Mouse (Mus musculus) heart, postnatal 10 days (tissue): ENCODE measurements around the gene Coasy. TPM values are rescaled to one million over a fixed set of nuclear protein-coding genes. Genes with fewer than 3 reads are reported as not detected.

Experiments
- DNase-seq, 2 experiments: peaks; one replicate each; pipeline ENCODE4 v3.0.0; 2021
- intact Hi-C: fragments of 180-260 bp; cut with DNase I; formaldehyde crosslinking; loops from one replicate; pipeline ENCODE4 v1.15.1; 2025
- total RNA-seq, 2 experiments: library from RNA; stranded (reverse); gene quantifications; 2 replicates each; pipeline ENCODE4 v1.2.3; 2021

The Coasy gene
- total RNA-seq: 10 to 100 TPM; 18.7 to 21.4 TPM

DNA sequence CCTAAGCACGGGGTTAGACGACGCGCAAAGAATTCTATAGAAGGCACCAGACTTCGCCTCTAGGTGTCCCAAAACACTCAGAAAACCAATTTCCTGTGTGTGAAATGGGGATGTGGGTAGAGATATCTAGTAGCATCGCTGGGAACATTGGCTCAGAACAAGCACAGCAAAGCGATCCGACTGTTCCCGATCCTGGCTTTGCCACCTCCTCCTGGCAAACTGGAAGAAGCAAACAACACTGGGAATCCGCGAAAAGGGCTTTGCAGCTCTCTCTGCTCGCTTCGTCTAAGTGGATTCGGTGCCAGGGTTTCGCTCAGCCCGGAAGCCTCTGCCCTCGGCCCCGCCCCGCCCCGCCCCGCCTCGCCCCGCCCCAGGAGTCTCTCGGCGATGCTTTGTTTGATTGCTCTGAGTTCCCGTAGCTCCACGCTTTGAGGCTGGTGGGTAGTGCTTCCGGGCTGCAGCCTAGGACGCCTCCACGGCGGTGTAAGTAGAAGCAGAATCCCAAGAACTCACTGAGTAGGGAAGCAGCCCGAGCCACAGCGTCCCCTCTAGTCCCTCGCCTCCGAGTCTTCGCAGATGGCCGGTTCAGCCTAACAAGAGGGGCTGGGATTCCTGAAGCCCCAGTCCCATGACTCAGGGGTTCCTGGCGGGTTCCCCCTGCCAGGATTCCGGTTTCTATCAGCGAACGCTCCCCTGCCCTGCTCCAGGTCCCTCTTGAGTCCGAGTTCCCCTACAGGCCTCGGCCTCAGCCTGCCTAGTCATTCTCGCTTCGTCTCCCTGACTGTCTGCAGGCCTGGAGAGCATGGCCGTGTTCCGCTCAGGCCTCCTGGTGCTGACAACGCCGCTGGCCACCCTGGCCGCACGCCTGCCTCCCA is at the start of gene Coasy:
Gene Coasy, plus strand, starts transcription at position 358 of the 875 bp plus-strand sequence.
- intact Hi-C loops: loop anchor here (1.0 kb wide), 1 partner anchor 93 kb away; the partner anchor contains the start of gene Ccr10
- DNase-seq: peak; percentile 90

DNA sequence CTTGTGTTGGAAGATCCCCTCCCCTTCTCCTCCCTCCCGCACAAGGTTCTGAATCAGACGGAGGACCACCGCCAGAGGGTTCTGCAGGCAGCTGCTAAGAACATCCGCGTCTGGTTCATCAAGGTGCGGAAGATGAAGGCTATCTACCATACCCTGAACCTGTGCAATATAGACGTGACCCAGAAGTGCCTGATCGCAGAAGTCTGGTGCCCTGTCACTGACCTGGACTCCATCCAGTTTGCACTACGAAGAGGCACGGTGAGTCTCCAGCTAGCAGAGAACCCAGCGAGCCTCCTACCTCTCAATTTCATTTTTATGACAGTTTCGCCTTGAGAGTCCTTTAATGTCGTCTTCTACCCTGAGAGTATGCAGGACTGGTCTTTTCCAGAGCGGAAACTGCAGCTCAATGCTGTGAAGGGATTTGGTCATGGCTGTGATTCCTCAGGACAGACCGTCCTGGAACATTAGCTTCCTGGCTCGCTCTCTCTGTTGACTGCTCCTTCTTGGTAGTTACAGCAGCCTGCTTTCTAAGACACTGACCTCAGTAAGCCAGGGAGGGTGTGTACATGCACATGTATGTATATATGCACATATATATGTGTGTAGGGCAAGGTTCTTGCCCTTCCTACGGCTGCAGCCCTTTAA is 48.4 kb upstream of the Coasy start:
- DNase-seq: no peak
- intact Hi-C loops: no loop called here

DNA sequence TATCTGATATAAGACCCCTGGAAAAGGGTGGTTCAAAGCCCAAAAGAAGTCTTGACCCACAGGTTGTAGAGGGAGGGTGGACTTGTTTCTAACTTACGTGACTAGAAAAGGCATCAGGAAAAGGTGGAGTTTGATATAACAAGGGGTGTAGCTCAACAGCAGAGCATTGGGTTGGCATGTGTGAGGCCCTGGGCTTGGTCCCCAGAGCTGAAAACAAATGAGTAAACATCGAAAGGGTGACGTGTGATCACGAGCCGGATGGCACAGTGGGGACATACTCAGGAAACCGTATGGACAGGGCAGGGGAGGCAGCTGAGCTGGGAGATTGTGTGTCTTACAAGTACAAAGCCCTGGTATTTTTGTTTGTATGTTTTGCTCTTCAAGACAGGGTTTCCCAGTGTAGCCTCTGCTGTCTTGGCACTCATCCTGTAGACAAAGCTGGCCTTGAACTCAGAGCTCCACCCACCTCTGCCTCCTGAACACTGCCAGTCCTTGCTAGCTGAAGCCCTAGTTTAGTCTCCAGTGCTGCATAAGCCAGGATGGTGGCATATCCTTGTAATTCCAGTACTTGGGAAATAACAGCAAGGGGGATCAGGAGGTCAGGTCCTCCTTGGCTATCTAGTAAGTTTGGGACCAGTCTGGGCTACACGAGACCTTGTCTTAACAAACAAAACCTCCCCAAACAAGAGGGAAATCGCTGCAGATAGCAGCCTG is 47.6 kb upstream of the Coasy start:
- intact Hi-C loops: no loop called here
- DNase-seq: no peak

DNA sequence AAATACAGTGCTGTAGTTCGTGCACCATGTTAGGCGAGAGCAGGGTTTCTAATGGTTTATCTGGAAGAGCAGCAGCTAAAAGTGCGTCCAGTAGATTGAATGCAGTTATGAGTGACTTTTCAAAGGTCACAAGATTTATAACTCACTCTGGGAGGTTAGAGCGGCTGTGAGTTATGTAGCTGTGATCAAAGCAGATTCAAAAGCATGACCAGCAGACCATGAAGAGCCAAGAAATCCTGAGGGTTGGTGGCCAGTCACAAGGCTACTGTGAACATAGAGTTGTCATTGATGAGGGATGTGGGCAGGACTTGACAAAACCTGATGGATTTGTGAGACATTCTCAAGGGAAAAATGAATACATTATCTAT is 47.1 kb upstream of the Coasy start:
- no peak for DNase-seq
- intact Hi-C loops: no loop called here

DNA sequence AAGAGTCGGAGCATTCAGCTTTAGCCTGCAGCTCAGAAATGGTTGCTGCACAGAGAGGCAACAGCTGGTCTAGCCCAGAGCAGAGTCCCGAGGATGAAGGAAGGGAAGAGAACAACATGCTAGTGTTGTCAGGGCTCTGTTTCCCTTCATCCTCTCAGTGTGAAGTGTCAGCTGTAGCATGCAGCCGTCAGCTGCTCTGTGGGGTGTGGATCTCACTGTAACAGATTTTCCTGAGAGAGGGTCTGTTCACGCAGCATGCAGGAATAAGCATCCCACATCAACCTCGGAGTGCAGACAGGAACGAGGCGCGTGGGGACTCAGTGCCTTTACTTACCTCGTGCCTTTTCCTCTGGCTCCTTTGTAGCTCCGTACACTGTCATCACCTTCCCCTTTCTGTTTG is 44.6 kb upstream of the Coasy start:
- intact Hi-C loops: no loop called here
- DNase-seq: no peak

DNA sequence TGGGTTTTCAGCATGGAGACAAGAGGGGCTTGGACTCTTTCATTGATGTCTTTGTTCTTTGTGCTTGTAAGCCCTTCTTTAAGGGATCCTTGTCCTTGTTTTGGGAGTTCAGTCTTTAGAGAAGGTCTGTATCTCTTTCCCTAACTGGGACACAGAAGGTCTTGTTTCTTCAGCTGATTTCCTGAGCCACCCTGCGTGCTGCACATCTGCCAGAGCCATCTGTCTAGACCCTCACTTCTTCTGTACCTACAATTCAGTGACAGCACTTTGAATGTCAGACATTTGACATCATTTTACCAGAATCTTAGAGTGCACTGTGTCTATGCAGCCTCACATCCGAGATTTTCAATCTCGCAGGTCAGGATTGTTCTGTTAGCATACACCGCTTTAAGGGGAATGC is 36.5 kb upstream of the Coasy start:
- intact Hi-C loops: loop anchor here (5.0 kb wide), 1 partner anchor 34 kb away; no protein-coding TSS in a partner anchor
- no peak for DNase-seq

DNA sequence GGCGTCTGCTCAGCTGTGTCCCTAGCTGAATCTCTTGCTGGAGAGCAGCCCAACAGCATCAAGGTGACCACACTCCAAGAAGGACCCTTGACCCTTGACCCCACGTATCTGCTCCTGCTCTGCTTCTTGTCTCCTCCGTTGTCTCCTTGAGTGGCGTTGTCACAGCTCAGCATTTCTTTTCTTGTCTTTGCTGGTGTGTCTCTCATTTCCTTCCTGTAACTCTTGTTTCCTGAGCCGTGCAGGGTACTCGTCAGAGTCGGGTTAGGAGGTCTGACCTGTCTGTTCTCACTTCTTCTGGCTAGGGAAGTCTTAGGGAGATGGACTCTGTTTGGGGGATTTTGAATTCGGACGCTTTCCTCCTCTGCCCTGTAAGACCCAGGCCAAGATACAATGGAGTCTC is 35.9 kb upstream of the Coasy start:
- intact Hi-C loops: loop anchor here (5.0 kb wide), 1 partner anchor 34 kb away; no protein-coding TSS in a partner anchor
- DNase-seq: no peak

DNA sequence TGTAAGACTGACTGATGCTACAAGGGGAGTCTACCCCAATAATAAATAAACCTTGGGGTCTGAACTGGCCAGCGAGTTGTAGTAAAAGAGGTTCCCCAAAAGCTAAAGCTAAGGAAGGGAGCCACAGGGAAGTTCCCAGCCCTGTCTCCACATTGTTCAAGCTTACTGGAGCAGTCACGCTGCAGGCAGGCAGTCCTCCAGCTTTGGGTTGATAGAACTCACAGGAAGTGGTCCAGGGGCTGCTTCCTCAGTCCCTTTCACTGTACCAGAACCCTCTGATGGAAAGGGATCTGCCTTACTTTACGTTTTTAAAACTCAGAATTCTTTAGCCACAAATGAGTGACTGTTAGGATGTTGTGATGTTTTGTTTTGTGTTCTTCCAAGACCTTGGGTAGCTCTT is 34.9 kb upstream of the Coasy start:
- intact Hi-C loops: loop anchor here (5.0 kb wide), 1 partner anchor 35 kb away; no protein-coding TSS in a partner anchor
- DNase-seq: no peak

DNA sequence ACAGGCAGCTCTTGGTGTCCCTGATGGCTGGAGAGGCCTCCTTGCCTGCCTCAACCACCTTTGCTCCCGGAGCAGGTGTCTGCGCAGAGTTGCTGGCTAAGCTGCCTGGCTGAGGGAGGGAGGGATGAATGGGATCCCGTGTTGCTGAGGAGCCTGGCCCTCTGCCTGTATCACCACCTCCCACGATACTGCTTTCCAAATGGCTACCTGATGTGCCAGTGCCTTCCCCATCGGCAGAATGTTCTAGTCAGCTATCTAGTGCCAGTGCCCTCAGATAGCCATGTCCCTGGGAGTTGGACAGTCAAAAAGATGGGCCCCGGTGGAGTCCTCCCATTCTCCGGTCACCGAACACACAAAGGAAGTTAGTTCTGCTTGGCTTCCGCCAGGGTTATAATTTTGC is 32.0 kb upstream of the Coasy start:
- no peak for DNase-seq
- intact Hi-C loops: no loop called here

DNA sequence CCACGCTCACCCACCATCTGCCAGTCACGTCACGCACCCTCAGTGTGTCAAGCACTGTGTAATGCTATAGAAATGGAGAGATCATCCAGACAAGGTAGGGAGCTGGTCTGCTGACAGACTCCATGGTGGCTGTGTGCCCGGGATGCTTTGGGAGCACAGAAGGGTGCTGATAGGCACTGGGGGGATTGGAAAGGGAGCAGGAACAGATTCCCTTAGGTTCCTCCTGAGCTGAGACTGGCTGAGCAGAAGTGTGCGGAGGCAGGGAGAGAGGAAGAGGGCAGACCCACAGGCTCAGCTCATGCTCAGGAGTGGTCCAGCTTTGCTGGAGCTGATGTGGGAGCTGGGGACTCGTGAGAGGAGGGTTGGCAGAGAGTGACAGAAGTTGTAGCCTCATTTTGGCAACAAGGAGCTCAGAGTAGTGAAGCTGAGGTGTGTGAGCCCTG is 31.3 kb upstream of the Coasy start:
- DNase-seq: peak in 1 of 2 experiments; percentile 36
- intact Hi-C loops: no loop called here

DNA sequence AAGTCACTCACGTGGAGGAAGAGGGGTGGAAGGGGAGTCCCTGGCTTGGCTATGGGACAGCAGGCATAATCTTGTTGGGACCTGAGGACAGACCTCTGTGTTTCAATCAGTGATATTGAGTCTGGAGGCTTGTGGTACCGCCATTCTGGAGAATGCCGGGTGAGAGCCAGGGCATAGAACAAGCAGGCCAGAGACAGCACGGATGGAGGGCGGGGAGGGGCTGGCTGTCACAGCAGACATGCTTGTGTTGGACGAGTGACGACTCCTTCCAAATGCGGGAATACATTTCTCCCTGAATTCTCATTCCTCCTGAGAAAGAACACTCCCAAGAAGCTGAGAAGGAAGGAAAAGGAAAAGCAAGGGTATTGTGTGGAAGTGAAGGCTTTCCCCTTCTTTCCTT is 30.7 kb upstream of the Coasy start:
- no peak for DNase-seq
- intact Hi-C loops: no loop called here

DNA sequence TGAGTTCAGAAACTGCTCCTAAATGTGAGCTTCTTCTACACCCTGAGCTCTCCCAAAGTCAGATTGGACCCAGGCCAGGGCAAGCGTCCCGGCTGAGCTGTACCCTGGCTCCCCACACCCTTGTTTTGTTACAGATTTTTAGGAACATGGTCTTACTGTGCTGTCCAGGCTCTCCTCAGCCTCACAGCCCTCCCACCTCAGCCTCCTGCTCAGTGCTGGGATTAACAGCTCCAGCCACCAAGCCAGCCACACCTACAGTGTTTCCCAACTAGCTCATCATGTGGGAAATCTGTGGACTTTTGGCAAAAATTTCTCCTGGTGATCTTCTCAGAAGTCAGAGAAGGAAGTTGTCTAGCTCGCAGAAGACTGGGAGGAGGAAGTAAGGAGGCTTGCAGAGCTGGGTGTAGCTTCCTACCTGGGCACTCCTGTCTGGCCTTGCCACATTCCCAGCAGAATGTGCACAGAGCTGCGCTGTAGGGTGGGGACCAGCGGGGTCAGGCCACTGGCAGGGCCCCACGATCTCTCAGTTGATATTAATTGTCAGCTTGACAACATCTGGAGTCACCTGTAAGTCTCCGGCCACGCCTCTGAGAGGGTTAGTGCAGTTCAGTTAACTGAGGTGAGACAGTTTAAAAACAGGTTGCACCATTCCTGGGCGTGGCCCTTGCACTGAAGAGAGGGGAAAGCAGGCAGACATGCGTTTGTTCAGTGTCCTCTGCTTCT is 29.5 kb upstream of the Coasy start:
- intact Hi-C loops: no loop called here
- DNase-seq: peak; percentile 68 to 73

DNA sequence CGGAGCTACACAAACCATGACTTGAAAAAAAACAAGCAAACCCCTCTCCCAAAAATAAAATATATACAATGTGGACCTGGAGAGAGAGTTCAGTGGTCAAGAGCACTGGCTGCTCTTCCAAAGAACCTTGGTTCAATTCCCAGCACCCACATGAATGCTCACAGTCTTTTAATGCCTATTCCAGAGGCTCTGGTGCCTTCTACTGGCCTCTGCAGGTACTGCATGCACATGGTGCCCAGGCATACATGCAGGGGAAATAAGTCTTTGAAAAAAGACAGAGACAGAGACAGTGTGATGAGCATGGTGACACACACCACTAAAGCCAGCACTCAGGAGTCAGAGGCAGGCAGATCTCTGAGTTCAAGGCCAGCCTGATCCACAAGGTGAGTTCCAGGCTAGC is 28.4 kb upstream of the Coasy start:
- no peak for DNase-seq
- intact Hi-C loops: no loop called here

DNA sequence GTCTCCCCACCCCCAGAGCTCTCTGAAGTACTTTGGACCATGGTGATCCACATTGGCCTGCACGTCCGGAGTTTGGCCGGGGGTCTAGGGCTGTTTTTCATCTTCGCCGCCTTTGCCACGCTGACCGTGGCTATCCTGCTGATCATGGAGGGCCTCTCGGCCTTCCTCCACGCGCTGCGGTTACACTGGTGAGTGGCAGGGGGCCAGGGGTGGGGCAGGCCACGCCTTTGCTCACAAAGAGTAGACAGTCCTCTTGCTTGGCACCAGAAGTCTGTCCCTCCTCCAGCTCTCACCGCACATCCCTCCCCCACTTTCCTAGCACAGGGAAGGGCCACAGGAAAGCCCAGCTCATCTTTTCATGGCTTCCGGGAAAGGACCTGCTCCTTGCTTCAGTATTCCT is 26.9 kb upstream of the Coasy start:
- DNase-seq: no peak
- intact Hi-C loops: no loop called here

DNA sequence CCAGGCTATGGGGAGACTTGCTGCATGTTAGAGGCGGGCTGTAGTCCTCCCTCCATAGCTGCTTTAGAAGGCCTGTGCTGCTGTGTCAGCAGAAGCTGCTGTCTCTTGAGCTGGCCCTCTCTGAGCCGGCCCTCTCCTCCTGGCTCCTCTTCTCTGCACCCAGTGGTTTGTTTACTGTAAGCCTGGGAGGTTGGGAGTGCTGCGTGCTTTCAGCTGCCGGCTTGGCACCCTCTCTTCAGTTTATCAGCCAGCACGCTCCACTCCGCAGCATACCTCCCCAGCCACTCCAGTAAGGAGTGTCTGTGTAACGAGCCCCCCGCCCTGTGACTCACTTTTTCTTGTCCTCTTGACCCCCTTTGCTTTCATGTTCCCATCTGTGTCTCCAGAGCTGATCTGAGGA is 25.5 kb upstream of the Coasy start:
- intact Hi-C loops: loop anchor here (1.0 kb wide), 1 partner anchor 74 kb away; no protein-coding TSS in a partner anchor
- DNase-seq: peak; percentile 73 to 79

DNA sequence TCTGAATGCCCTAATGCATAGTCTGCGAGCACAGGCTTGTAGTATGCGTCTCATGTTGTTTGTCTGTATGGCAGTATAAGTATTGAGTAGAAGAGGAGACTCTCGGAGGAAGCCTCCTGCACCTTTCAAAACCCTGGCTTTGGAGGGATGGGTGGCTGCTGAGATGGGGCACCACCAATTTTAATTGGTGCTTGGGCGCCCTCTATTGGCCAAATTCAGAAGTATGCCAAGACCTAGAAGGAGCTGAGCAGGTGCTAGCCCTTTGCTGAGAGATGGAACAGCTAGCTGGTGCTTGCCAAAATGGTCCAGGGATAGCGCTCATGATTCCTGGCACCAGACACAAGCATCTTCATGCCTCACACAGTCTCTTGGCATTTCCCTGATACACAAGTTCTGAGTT is 24.5 kb upstream of the Coasy start:
- intact Hi-C loops: loop anchor here (1.0 kb wide), 1 partner anchor 75 kb away; no protein-coding TSS in a partner anchor
- peak; percentile 93 to 95 for DNase-seq

DNA sequence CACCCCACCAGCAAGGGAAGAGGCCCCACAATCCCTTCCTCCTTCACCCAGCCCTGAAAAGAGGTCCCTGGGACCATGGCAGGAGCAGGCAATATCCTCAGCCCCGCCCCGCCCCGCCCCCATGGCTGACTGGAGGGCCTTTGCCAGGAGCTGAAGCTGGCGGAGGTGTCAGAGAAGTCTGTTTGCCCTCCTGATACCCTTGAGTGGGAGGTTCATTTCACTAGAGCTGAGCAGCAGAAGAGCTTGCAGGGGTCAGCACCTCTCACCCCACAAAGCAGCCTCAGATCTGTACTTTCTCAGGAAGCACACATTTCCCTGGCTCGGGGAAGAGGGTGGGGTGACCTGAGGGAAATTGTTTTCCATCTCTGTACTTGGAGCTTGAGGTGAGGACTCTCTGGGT is 23.6 kb upstream of the Coasy start:
- peak; percentile 71 to 75 for DNase-seq
- intact Hi-C loops: no loop called here

DNA sequence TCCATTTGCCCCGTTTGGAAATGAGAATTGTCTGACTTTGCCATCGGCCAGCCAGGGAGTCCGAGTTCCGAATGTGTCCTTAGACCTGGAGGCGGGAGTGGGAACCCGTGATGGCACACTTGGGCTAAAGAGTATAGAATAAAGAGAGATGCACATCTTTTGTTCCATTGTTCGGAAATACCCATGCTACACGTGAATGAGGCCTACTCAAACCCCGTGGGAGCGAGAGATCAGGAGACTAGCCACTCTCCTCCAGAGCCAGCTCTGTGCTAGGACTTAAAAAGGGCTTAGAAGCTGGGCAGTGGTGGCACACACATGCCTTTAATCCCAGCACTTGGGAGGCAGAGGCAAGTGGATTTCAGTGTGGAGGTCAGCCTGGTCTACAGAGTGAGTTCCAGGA is 22.9 kb upstream of the Coasy start:
- intact Hi-C loops: no loop called here
- DNase-seq: no peak

DNA sequence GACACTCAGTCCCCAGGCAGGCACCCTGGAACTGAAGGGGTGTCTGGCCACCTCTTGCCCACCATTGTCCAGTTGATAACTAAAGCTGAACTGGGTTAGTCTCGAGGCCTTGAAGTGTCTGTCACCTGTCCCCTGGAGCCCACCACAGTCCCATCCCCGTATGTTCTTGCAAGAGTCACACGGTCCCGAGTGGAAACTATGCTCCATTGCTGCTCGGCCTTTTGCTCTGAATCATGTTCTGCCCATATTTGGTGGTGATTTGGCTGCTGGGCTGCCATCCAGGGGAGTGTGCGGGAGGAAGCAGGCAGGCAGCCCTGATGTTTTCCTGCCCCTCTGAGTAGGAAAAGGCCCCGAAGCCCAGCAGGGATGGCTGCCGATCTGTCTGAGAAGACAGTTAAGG is 22.2 kb upstream of the Coasy start:
- intact Hi-C loops: loop anchor here (2.0 to 10.0 kb wide), 2 partner anchors 51 to 345 kb away; partner anchors contain the start of genes Atp6v0a1, Hspb9 and Kat2a
- DNase-seq: peak; percentile 87

DNA sequence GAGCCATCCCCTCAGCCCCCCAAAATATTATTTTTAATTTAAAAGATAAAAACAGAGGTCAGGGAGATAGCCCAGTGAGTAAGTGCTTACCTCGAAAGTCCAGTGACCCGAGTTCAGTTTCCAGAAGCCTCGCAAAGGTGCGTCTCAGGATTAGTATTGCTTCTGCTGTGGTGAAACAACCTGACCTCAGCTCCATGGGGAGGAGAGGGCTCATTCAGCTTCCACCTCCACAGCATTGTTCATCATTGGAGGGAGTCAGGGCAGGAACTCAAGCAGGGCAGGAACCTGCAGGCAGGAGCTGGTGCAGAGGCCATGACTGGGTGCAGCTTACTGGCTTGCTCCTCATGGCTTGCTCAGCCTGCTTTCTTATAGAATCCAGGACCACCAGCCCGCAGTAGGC is 21.3 kb upstream of the Coasy start:
- intact Hi-C loops: loop anchor here (2.0 to 10.0 kb wide), 2 partner anchors 52 to 346 kb away; partner anchors contain the start of genes Atp6v0a1, Hspb9 and Kat2a
- DNase-seq: no peak
